Mouse (Mus musculus) cortical plate, adult 2 months (tissue): Measurements from ENCODE around the gene Espnl. TPM values are rescaled to one million over a fixed set of nuclear protein-coding genes. Genes with fewer than 3 reads are reported as not detected.

Experiments used
- H3K27ac ChIP-seq: fragments of 200-500 bp; 2 replicates; pipeline ENCODE4 v1.5.1; 2012; ENCODE audit warnings: low read length, control low read depth, inconsistent platforms; ENCODE audit not compliant: insufficient read depth
- H3K4me1 ChIP-seq: fragments of 200-500 bp; 2 replicates; pipeline ENCODE4 v1.6.1; 2011; ENCODE audit warnings: low read length; ENCODE audit not compliant: control insufficient read depth, insufficient read depth
- H3K4me3 ChIP-seq: fragments of 200-500 bp; 2 replicates; pipeline ENCODE4 v1.5.1; 2011; ENCODE audit warnings: mild to moderate bottlenecking, low read length, control low read depth; ENCODE audit not compliant: insufficient read depth
- CTCF ChIP-seq: fragments of 200-500 bp; IDR thresholded peaks from 2 replicates; pipeline ENCODE4 v1.5.1; 2011; ENCODE audit warnings: mild to moderate bottlenecking, control low read depth, low read length; ENCODE audit not compliant: insufficient read depth; ENCODE audit errors: extremely low read depth
- POLR2A ChIP-seq: fragments of 200-500 bp; IDR thresholded peaks from 2 replicates; pipeline ENCODE4 v1.6.1; 2011; ENCODE audit warnings: mild to moderate bottlenecking, low read length, control low read depth; ENCODE audit not compliant: insufficient read depth; ENCODE audit errors: extremely low read depth
- polyA plus RNA-seq: library from polyadenylated mRNA; depleted of rRNA; stranded (reverse); fragments of >200 nt; gene quantifications from 2 replicates; pipeline ENCODE4 v1.2.3, GENCODE M21; 2012; rRNA removed

Gene Espnl
- 0.19 and 0.26 TPM in 2 replicates for polyA plus RNA-seq

DNA sequence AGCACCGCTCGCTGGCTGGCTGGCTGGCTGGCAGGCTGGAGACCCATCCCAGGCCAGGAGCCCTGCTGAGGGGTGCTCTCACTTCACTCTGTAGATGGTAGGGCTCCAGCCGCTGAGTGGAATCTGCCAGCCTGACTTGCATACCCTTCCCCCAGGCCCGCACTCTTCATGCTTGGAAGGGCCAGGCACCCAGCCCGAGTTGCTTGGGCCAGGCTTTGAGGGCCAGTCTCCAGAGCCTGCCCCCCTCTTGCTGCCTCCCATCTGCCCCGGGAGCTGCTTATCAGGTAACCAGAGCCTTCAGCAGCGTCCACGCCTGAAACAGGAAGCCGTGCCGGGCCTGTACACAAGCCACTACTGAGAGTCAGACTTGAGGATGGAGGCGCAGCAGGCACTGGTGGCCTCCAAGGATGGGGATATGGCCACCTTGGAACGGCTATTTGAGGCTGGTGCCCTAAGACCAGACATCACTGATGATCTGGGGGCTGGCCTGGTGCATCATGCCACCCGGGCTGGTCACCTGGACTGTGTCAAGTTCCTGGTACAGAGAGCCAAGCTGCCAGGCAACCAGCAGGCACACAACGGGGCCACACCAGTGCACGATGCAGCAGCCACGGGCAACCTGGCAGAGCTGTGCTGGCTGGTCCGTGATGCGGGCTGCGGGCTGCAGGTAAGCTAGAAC, at the start of gene Espnl:
TSS of gene Espnl (plus strand) at position 316 of the 679 bp plus-strand sequence.
- no peak for TF ChIP-seq POLR2A
- TF ChIP-seq CTCF: no peak
- no peaks in the 10 kb centered on the region for H3K4me1 ChIP-seq
- H3K27ac ChIP-seq: no peak within 1 kb of the TSS
- no peak within 1 kb of the TSS for H3K4me3 ChIP-seq

GRCm38 (mm10) chr1:91272260-91272659, 49.6 kb upstream of the Espnl start:
- Histone ChIP-seq H3K27ac (no peak overlapping the region), H3K4me3 (no peak overlapping the region), H3K4me1 (peaks cover 1% of the 10 kb centered on the region; the same call in 1 of the 2 replicates)
- TF ChIP-seq POLR2A: no peak
- no peak for TF ChIP-seq CTCF

DNA sequence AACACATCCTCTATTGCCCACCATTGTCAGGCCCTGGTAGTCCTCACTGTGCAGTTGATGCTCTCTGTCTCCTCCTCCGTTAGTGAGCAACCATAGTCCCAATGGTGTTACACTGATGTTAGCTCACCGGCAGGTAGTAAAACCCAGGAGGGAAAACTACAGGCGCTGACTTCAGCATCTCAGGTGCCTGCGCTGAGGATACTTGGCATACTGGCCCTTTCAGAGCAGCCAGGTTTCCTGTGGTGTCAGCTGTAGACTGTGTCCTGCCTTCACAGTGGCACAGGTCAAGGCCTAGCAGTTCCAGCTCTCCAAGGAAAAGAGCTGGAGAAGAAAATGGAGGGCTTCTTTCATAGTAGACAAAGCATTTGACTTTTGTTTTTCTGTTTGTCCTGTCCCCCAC, 45.3 kb upstream of the Espnl start:
- TF ChIP-seq POLR2A (no peak), CTCF (no peak)
- Histone ChIP-seq H3K4me1 (peaks cover 1% of the 10 kb centered on the region; the same call in 1 of the 2 replicates), H3K4me3 (no peak overlapping the region), H3K27ac (no peak overlapping the region)

GRCm38 (mm10) chr1:91277480-91277879, 44.4 kb upstream of the Espnl start:
- Histone ChIP-seq H3K4me3 (no peak overlapping the region), H3K4me1 (peaks cover 1% of the 10 kb centered on the region; the same call in 1 of the 2 replicates), H3K27ac (no peak overlapping the region)
- no peak for TF ChIP-seq CTCF
- no peak for TF ChIP-seq POLR2A

DNA sequence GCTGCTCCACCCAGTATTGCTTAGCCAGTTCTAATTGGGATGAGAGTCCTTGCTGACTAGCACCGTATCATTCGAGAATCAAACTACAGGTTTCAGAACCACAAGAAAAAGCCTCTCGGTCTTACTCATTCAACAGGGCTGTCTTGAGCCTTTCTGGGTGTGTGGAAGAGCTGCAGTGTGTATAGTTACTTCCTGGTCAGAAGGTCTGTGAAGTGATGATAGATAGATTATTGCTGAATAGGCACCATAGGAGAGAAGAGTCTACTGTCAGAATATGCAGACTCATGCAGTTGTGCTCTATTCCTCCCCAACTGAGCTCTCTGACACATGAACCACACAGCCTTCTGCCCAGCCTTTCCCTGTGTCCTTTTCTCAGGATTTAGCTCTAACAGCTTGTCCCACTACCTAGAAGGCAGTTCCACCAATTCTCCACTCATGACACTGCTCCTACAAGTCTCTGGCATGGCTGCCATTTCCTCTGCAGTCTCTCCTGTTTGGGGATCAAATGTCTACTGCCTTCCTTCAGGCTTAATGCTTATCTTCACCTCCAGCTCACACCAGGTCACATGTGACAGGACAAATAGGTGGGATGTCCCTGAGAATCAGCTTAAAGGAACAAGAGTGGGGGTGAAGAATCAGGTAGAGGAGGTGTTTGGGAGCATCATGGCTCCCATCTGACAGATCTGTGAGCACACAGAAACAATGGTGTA, 43.3 kb upstream of the Espnl start:
- Histone ChIP-seq H3K4me1 (no peaks in the 10 kb centered on the region), H3K4me3 (no peak overlapping the region), H3K27ac (no peak overlapping the region)
- no peak for TF ChIP-seq POLR2A
- no peak for TF ChIP-seq CTCF

- no peak overlapping the region for H3K27ac ChIP-seq
- H3K4me3 ChIP-seq: no peak overlapping the region
- TF ChIP-seq POLR2A (no peak), CTCF (no peak)
- H3K4me1 ChIP-seq: no peaks in the 10 kb centered on the region
These were observed 42.7 kb upstream of the Espnl start for GRCm38 (mm10) chr1:91279126-91279525.

GRCm38 (mm10) chr1:91282582-91282981, 39.3 kb upstream of the Espnl start:
- no peaks in the 10 kb centered on the region for H3K4me1 ChIP-seq
- H3K4me3 ChIP-seq: no peak overlapping the region
- TF ChIP-seq POLR2A: no peak
- TF ChIP-seq CTCF: no peak
- no peak overlapping the region for H3K27ac ChIP-seq

DNA sequence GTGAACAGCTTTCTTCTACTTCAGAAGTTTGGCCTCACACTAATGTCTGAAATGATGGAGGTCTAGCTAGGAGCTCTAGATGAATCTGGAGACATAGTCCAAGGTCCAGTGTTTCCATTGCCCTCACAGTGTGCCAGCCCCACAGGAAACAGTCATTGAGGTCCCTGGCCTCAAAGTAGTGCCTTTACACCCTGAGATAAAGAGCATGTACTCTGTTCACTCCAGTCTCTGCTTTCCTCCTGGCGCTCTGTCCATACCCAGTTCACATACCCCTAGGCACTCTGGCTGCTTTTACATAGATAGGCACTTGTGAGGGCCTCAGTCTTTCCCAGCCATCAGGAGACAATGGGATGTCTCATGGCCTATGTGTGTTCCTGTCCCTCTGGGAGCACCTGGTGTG, 32.5 kb upstream of the Espnl start:
- no peak for TF ChIP-seq POLR2A
- H3K4me3 ChIP-seq: no peak overlapping the region
- H3K4me1 ChIP-seq: no peaks in the 10 kb centered on the region
- no peak overlapping the region for H3K27ac ChIP-seq

GRCm38 (mm10) chr1:91292101-91292825, 29.6 kb upstream of the Espnl start:
- no peak overlapping the region for H3K27ac ChIP-seq
- TF ChIP-seq CTCF (no peak), POLR2A (no peak)
- H3K4me3 ChIP-seq: no peak overlapping the region
- H3K4me1 ChIP-seq: no peaks in the 10 kb centered on the region

GRCm38 (mm10) chr1:91295544-91295943, 26.3 kb upstream of the Espnl start:
- H3K27ac ChIP-seq: no peak overlapping the region
- peaks cover 1% of the 10 kb centered on the region; the same call in 1 of the 2 replicates for H3K4me1 ChIP-seq
- no peak overlapping the region for H3K4me3 ChIP-seq
- TF ChIP-seq CTCF: no peak
- no peak for TF ChIP-seq POLR2A
